Mouse (Mus musculus): Measurements from ENCODE around the gene Gata2.
"Not testable (repeated sequence)": the region's sequence is repeated elsewhere in the genome, so short reads cannot be mapped to it uniquely, and the experiment has no call there.

Gata2 gene

DNA sequence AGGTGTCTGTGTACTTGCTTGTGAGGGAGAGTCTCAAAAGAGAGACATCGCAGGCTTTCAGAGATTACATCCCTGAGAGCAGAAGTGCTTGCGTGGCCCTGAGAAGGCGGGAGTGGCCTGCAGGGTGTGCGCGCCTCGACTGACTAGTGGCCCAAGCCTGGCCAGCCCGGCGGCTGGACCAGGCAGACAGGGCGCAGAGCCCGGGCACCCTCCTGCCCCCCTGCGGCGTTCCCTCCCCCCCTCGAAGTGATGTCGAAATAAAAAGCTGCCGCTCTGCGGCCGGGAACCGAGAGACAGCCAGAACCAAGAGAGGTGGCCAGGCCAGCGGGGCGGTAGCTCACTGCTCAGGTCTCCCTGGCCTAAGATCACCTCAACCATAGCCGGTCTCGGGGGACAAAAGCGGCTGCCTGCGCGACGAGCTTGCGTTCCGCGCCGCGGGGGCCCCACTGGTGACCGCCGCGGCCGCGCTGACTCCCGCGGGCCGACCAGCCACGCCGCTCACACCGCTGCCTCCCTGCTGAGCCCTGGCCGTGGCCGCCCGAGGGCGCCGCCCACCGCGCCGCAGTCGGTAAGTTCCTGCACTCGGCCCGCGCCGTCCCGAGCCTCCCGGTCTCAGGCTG, at the start of gene Gata2:
TSS of gene Gata2 (plus strand) at position 459 of the 620 bp plus-strand sequence.
- peak; percentile 32 for DNase-seq (ENCODE audit: low read depth, low spot score)

DNA sequence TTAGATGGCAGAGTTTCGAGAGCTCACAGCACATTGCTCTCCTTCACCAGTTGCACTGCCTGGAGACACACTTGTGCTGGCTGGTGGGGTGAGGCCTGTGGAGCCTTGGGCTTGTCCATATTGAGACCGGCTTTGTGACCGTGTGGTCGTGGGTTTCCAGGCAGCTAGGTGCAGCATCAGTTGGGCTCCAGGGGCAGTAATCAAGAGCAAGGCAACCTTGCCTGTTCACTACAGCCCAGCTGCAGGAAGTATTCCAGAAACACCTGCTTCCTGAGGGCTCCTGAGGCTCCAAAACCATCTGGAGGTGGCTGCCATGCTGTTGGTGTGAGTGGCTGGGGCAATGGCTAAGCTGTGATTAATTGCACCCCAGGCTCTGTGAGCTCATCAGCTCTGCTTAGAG, 47.9 kb upstream of the Gata2 start:
- DNase-seq (ENCODE audit: low read depth, low spot score): no peak

DNA sequence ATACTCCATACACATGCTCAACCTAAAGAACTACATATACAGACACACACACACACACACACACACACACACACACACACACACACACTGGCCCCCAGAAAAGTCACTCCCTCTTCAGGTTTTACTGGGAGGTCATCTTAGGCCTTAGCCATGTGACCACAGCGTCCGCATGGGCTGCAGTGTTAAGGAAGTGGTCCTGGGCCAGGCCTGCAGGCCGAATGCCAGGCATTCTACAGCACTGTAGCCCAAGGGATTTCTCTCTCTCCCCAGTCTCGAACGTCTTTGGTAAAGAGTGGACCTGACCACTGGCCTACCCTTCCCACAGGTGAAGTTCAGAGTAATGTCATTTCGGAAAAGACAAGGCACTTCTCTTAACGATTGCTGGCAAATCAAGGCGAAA, 47.1 kb upstream of the Gata2 start:
- DNase-seq (ENCODE audit: low read depth, low spot score): no peak

DNA sequence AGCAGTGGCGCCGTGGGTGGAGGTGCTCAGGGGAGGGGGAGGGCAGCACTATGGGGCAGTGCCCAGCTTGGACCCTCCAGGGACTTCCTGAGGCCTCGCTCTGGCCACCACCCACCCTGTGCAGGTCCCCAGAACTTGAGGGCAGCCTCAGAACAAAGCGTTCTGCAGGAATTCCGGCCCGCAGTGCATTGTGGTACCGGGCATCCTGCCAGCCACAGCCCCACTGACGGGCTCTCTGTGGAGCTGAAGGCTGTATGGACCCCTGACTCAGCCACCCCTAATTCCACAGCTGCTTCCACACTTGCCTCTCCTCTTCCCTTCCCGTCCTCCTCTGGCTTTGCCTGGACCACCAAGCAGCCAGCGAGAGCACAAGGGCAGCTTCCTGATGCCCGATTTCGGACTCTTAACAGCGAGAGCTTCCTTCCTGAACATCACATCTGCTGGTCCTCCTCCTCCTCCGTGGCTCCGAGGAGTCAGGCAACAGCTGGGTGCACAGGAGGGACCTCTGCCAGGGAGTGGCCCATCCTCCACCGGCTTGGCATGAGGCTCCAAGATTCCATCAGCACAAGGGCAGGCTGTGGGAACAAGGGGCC, 46.2 kb upstream of the Gata2 start:
- no peak for DNase-seq (ENCODE audit: low read depth, low spot score)

DNA sequence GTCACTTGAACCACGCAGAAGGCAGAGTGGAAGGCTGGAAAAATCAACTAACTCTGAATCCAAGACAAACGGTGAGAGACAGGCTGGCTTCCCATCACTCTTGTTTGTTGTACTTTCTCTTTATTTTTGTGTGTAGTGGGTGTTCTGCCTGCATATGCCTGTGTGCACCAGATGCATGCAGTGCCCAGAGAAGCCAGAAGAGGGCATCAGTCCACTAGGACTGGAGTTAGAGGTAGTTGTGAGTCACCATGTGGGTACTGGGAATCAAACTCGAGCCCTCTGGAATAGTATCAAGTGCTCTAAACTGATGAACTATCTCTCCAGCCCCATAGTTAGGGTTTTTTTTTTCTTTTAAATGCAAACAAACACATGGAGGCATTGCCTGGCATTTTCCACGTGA, 42.4 kb upstream of the Gata2 start:
- peak; percentile 76 for DNase-seq (ENCODE audit: low read depth, low spot score)

DNA sequence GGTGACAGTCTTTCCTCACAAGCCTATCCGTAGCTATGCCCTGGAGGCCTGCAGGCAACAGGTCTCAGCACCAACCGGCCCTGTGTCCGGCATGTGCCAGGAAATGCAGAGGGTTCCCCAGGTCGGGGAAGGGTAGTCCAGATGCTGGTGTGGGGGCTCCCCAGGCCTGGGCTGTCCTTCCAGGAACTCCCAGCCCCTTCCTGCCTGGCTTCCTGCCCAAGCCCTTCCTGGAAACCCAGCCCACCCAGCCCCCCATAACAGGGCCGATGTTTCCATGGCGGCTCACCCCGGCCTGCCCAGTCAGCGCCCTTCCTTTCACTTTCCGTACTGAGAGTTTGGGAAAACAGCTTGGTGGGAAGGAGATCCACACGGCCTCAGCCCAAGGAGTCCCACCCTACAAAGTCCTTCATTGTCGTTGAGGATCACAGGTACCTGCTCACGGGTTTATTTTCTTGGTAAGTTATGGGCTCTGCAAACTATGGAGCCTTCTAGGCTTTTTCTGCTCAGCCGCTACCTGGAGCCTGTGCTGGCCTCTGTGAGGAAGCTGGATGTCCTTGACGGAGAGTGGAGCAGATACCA, 41.5 kb upstream of the Gata2 start:
- DNase-seq (ENCODE audit: low read depth, low spot score): peak; percentile 29

DNA sequence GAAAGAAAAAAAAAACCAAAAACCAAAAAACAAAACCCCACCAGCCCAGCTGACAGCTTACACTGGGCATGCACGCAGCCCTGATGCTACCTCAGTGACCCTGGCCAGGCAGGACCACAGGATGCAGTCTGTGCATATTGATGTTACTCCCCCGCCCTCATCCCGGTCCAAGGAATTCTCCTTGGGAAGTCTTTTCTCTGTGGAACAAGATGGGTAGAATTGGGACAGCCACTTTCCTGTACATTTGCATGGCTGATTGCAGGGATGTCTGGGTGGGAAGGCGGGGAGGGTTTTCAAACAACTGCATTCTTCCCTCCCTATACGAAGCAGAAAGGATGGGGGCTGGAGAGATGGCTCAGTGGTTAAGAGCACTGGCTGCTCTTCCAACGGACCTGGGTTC, 40.7 kb upstream of the Gata2 start:
- DNase-seq (ENCODE audit: low read depth, low spot score): peak; percentile 67

DNA sequence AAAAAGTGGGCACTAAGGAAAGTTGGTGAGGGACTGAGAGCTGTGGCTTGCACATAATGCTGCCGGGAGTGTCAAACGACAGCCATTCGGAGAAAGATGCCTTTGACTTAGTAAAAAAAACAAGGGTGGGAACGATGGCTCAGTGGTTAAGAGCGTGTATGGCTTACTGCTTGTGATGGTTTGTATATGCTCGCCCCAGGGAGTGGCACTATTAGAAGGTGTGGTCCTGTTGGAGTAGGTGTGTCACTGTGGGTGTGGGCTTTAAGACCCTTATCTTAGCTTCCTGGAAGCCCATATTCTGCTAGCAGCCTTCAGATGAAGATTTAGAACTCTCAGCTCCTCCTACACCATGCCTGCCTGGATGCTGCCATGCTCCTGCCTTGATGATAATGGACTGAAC, 38.1 kb upstream of the Gata2 start:
- not testable (repeated sequence) for DNase-seq (ENCODE audit: low read depth, low spot score)

DNA sequence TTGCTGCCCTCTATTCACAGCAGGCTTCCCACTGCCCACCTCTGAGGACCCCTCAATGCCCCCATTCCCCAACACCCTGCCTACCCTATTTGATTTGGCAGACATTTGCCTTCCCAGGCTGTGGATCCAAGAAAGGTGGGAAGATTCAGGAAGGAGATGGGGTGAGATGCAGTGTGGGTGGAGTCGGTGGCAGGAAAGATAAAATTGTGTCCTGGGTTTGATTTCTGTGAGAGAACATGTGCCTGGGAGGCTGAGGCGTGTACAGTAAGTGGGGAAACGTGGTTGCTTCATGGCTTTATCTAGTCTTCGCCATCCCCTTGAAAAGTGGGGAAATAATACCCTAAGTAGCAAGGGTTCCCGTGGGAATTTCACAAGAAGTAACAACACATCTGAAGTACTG, 34.9 kb upstream of the Gata2 start:
- DNase-seq (ENCODE audit: low read depth, low spot score): no peak

DNA sequence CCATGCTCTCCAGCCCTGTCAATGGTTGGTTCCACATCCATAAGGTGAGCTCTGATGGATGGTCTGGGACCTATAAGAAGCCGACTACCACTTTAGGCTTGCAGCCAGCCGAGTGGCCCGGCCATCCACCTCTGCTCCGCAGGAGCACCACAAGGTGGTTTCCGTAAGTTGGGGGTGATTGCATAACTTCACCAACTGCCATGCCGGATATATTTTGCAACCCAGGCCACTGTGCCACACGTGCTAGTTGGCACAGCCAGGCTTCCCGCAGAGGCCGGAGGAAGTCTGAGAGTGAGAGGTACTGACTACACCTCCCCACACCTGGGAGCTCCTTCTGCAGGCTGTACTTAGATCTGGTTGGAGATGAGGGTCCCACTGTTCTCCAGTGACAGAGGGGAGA, 27.6 kb upstream of the Gata2 start:
- DNase-seq (ENCODE audit: low read depth, low spot score): no peak

DNA sequence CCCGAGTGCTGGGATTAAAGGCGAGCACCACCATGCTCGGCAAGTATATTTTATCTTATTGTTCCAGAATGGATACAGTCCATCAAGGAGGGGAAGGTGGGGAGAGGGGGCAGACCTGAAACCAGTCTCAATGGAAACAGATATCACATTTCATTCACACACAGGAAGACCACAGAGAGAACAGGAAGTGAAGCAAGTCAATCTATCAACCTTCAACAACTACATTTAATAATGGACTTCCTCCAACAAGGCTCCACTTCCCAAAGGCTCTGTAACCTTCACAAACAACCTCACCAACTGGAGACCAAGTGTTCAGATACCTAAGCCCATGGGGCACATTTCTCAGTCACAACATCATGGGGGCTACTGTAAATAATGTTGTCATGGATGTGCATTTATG, 19.5 kb upstream of the Gata2 start:
- DNase-seq (ENCODE audit: low read depth, low spot score): no peak

DNA sequence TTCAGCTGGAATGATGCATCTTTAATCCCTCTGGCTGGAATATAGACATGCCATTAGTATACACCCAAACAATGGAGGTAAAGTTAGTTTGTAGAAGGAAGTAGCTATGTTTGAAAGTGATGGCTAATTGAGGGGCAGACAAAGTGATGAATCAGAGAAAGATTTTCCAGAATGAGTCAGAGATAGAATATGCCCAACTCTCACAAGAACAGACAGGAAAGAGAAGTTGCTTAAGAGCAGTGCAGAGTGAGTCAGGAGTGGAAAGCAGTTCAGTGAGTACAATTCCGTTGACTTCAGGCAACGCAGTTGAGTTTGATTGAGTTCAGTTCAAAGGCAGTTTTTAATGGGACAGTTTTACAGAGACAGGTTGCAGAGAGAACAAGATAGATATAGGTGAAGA, 19.0 kb upstream of the Gata2 start:
- DNase-seq (ENCODE audit: low read depth, low spot score): no peak

DNA sequence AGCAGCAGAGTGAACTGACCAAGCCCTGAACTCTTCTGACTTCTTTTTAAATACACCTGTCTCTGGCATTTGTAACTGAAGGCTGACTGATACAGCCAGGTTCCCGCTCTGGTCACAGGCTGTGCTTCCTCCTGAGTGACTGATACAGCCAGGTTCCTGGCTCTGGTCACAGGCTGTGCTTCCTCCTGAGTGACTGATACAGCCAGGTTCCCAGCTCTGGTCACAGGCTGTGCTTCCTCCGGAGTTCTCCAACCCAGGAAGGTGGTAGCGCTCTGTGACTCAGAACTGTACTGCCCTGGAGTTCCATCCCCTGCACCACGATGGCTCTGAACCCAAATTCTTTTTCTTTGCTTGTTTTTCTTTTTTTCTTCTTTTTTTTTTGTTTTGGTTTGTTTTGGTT, 9.0 kb upstream of the Gata2 start:
- no peak for DNase-seq (ENCODE audit: low read depth, low spot score)

DNA sequence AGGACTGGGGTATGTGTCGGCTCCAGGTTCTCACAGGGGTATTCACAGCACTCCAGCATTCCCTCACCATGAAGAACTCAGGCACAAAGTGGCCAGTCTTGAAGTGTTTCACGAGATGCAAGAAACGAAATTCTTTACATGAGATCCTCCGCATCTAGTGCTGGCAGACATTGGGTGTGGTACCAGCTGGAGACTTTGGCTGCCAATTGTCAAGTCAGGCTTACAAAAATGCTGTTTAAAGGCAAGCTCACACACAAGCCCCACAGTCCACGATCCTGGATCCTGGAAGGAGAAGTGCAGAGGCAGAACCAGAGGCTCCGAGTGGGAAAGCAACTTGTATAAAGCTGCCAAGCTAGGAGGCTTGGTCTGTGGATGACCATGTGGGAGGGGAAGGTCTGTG, 5.5 kb upstream of the Gata2 start:
- no peak for DNase-seq (ENCODE audit: low read depth, low spot score)

DNA sequence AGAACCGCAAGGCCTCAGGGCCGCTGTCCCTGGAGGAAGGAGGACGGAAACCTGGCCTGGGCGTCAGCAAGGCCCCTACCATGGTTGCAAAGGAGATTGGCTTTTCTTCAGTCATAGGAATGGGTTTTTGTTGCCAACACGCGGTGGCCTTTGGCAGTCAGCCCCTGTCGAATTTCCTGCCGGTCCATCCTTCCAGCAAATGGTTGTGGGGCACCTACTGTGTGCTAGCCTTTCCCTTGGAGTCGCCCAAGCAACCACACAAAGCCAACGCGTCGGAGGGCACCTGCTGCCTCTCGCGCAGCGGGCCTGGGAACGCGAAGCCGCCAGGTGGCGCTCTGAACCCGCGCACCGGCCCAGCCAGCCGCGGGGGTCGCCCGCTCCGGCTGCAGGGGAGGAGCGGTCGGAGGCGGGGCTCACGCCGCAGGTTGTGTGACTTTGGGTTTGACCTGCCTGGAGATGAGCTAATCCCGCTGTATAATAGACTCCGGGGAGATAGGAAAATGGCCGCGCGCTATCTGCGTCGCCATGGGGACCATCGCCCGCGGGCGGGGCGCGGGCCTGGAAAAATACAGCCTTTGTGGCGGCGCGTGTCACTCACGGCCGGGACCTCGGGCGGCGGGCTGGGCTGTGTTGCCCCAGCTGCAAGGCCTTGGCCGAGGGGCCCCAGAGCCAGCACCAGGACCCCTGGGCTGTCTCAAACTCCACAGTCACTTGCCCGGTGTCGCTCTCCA, 4.2 kb upstream of the Gata2 start:
- peak; percentile 98 for DNase-seq (ENCODE audit: low read depth, low spot score)

DNA sequence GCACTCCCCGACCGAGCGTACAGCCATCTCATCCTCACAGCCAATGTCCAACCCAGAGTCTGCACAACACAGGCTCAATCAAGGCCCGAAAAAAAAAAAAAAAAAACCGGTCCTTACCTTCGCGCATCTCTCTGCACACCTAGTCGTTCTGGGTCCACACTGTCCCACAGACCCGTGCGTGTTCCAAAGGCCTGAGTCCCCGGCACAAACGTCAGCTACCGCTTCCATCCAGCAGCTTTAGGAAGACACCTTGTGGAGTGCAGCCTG, 3.7 kb upstream of the Gata2 start:
- no peak for DNase-seq (ENCODE audit: low read depth, low spot score)

DNA sequence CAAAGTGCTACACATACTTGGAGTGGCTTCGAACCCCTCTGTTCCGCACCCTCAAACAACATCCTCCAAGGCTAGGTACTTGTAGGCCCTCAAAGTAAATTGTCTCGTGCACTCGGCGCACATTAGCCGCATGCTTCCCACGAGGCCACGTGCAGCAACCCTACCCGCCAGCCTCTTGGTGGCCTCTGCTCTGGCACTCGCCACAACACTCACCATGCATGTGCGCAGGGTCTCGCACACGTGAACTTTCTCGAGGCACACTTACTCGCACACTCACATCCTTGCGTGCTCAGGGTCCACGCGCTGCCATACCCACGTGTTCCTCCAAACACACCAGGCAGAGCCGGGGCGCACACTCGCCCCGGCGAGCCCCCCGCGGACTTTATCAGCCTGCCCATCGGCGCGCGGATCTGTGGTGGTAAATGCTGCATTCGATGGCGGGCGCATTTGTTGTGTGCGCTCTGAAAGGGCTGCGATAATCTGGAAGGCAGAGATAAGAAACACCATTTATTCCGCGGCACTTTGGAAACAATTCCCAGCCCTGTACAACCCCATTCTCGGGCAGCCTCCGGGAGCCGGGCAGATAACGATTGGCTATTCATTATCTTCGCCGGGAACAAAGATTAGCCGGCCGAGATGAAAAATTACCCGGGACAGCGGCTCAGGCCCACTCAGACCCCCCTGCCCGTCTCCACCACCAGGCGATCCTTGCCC, 3.2 kb upstream of the Gata2 start:
- peak; percentile 55 for DNase-seq (ENCODE audit: low read depth, low spot score)

DNA sequence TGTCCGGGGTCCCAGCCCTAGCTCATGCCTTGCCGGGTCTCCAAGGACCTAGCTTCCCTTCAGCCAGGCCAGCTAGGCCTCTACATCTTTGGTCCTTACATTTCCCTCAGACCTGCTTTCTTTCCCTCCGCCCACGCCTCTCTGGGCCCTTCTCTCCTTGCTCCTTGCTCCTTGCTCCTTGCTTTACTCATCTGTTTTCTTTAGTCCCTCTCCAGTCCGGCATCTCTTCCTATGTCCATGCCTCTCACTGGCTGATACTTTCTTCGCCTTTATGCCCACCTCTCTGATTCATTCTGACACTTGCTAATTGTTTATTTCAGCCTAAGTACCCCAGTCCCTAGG, 2.7 kb upstream of the Gata2 start:
- no peak for DNase-seq (ENCODE audit: low read depth, low spot score)

DNA sequence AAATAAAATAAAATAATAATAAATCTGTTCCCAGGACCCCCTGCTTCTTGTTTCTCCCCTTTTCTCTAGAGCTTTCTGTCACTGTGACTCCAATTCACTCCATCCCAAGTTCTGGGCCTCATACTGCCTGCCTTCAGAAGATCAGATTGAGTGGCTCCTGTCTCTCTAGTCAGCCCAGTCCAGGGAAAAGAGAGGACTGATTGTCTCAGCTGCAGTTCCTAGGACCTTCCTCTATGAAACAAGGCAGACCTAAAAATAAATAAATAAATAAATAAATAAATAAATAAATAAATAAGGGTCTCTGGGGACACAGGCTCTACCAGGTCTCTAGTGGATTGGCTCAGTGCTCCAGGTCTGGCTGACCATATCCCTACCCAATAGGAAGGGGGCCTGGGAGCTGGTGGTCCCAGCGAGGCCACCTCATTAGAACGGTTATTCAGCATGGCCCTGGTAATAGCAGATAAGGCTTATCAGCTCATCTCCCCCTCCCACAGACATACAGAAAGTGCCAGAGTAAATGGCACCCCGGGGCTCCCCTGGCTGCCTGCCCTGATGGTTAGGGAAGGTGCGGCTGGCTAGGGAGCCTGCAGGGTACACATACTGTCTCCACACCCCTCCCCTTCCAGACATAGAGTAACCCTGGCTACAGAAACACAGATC, 2.1 kb upstream of the Gata2 start:
- DNase-seq (ENCODE audit: low read depth, low spot score): no peak

DNA sequence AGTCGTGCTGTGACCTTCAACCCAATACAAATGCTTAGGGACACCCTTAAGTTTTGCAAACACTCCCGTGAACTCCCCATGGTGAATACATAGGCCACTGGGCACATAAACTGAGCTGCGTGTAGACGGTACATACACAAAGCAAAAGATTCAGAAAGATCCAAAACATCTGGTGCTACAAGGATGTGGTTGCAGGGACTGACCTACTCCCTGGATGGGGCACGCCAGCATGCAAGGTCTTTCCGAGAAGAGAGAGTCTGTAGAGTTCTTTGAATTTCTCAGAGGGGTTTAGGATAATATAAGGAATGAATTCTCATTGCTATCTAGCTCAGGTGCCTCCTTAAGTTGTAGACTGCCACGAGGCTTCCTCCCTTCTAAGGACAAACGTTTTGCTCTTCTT, 935 bp upstream of the Gata2 start:
- no peak for DNase-seq (ENCODE audit: low read depth, low spot score)

DNA sequence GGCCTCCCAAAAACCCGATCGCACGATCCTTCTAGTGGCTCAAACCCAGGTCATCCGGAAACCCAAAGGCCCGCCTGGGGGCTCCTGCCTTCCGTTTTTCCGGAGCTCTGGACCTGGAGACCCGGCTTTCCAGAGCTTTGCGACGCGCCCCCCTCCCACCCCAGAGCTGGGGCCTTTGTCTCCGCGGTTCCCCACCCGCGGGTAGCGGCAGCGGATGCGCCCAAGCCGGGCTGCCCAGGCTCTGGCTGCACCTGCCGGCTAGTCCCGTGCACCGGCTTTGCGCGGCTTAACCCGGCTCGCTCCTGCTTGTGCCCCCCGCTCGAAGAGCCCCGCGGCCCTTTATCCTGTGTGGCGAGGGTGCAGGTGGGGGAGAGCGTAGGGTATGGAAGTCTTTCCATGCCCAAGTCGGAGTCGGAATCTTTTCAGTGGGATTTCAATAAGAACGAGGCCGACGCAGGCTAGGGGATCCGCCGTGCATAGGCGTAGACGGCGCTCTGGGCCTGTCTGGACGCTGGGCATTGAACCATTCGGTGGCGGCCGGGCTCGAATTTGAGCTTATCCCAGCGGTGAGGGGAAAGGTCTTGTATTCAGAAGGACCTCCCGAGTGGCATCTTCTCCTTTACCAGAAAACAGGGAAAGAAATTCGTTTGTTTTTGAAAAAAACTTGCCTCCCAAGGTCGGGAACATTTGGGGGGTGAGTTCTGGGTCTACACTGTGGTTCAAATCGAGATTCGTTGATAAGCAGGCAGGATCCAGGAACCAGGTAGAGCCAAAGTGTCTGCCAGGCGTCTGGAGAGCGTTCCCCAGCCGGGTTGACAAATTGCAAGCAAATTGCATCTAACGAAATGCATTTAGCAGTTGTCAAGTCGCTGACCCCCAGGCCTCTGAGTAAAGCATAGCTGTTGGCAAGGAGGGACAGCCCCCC, 624 bp downstream of the Gata2 start:
- peak; percentile 72 for DNase-seq (ENCODE audit: low read depth, low spot score)
